Mouse (Mus musculus) thymus, postnatal 14 days (tissue): ENCODE data around the gene Lrrc8e.

Experiments
- DNase-seq: peaks from one replicate; pipeline ENCODE4 v3.0.0; 2021

Lrrc8e gene

GRCm38 (mm10) chr8:4258233-4258632 lies 31.6 kb downstream of the Lrrc8e start:
- DNase-seq, result peak; percentile 88

DNA sequence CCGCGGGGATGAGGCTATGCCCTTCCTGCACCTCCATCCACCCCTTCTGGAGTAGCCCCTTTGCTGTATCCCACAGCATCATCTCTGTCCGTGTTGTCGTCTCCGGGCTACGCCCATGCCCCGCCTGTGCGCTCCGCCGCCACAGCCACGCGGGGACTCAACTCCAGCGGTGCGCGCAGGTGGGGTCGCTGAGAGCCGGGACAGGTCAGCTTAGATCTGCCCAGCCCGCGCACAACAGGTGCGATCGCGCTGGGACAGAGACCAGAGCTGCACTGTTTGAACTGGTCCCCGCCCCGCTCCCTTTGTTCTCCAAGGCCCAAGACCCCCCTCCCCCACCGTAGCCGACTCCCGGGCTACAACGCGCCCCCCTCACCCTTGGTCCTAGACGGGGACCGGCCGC lies 32.1 kb downstream of the Lrrc8e start:
- DNase-seq, result no peak

DNA sequence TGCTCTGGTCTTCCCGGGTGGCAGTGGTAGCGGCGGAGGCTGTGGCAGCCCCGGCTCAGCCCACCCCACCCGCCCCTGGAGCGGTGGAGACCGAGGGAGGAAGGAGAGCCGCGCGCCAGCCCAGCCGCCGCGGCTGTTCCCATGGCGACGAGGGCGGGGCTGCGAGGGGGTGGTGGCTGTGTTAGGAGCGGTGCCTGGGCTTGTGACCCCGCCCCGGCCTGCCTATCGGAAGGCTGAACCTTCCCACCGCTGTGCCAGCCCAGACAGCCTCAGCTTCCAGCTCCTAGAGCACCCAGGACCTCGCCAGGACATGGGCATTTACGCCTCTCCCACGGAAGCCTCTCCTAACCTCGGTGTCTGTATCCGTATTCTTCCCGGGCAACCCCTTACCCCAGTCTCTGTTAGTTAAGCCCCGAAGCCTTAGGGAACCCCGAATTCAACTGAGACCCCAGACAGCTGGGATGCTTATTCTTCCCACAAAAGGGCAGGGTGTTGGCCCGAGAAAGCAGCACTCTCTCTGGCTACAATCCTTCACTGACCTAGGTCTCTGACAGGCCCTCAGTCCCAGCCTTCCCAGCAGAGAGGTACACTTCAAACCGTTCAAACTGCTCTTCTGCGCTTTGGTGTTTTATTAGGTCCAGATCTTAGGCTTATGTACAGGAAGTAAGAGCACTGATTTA lies 32.6 kb downstream of the Lrrc8e start, which contains the start of gene Ctxn1:
Gene Ctxn1 (minus strand): TSS at position 150 of the 680 bp plus-strand sequence.
- DNase-seq, result peak; percentile 99

DNA sequence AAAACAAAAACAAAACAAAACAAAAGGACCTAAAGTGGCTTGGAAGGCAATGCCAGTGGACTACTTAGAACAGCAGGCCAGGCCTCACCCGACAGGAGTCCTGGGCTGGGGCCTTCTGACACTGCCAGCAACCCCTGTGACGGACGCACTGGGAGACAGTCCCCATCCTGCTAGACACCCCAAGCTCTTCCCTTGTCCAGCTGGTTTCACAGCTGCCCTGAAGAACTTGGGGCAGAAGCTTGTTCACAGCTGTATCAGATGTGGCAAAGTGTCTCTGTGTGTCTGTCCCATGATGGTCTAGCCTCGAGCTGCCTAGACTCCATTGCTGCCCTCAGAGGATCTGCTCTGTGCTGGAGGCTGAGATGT lies 33.2 kb downstream of the Lrrc8e start:
- no peak for DNase-seq

DNA sequence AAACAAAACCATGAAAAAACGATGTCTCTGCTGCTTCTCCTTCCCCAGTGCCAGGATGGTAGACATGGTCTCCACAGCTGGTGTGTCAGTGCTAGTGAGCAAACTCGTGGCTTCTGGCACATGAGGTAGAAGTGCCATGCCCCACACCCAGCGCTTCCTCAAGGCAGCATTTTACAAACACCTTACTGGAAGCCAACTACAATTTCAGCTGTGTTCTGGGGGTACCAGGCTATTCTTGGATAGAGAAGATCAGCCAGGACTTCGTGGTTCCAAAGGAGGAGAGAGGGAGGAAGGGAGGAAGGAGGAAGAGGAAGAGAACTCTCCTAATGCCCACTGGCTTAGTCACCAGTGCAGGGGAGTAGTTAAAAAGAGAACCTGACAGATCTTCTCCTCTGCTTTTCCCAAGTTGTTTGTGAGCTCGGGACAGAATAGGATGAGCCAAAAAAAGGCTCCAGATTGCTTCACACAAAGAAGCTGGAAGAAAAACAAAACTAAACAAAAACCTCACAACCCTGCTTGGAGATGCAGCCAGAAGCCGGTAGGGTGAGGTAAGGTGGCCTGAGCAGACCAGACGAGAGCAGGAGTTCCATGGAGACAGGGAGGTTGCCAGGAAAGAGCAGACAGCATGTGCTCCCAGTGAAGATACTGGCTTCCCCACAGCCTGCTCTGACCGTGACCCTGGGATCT lies 36.6 kb downstream of the Lrrc8e start:
- DNase-seq, result no peak

GRCm38 (mm10) chr8:4265160-4265914 lies 38.7 kb downstream of the Lrrc8e start:
- DNase-seq, result no peak

DNA sequence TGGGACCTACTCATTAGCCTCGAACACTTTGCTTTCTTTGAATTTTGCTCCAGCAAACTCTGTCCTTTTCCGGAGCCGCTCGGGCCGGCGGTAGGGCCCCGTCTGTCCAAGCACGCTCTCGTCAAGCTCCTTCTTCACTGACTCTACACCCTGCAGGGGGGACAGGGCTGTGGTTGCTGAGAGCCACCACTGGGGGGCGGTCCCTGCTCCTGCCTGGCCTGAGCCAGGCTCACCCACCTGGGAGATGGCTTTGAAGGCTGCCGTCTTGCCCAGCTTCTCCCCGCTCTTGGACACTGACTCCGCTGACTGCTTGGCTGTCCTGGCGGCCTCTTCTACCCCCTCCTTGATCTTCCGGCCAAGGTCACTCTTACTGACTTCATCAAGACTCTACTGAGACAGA lies 41.0 kb downstream of the Lrrc8e start:
- peak; percentile 37 for DNase-seq

GRCm38 (mm10) chr8:4269609-4270008 lies 43.0 kb downstream of the Lrrc8e start:
- no peak for DNase-seq

GRCm38 (mm10) chr8:4275275-4276110 lies 48.9 kb downstream of the Lrrc8e start, which contains the start of gene Timm44:
Timm44 (minus strand) TSS chr8:4275913.
- peak; percentile 95 for DNase-seq

- DNase-seq, result no peak
These were observed 49.5 kb downstream of the Lrrc8e start for GRCm38 (mm10) chr8:4276111-4276465.
